Mouse (Mus musculus) right cerebral cortex, postnatal 10 days (tissue): ENCODE measurements at regions not wholly inside any gene's neighbourhood (a gene's known extent, or its start where the extent isn't known, plus 50 kb on each side); places are given as distances from the start of the nearest gene placed in this dataset.
A peak's percentile ranks its signal among the peaks of the same experiment; 100 is the strongest.

Source experiments
- DNase-seq, 2 experiments: peaks; one replicate each; pipeline ENCODE4 v3.0.0; 2021; ENCODE audit warnings: low spot score in 2 of 2

DNA sequence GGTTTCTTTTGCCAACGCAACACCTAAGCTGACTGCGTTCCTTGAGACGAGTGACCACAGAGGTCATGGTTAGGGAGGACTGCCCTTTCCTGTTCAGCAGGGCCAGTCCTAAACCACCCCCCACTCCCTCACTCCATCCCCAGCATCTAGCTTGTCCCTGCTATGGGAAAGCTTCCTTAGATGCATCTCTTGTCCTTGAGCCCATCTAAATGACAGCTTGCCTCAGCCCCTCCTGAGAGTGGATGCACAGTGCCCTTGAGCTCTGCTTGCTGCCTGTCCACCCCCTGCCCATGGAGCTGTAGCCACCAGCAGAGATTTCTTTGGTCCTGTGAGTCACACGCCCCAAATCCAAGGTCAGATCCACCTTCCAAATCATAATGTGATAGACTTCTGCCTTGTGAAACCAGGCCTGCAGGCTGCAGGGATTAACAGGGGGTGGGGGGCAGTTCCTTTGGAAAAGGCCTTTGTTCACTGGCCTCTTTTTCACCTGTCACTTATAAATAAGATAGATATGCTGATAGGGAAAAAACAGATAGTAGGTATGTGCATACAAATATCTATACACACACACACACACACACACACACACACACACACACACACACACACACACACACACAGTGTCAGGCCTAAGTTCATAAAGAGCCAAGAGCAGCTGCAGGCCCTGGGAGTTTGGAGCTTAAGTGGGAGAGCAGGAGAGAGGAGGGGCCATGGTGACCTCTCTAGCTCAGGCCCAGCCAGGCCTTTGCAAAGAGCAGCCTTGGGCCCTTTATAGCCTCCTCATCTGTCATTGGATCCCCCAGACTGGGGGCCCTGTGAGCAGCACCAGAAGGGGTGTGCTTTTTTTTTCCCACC, 56.4 kb upstream of the Adra2c start:
- DNase-seq, result no peak

DNA sequence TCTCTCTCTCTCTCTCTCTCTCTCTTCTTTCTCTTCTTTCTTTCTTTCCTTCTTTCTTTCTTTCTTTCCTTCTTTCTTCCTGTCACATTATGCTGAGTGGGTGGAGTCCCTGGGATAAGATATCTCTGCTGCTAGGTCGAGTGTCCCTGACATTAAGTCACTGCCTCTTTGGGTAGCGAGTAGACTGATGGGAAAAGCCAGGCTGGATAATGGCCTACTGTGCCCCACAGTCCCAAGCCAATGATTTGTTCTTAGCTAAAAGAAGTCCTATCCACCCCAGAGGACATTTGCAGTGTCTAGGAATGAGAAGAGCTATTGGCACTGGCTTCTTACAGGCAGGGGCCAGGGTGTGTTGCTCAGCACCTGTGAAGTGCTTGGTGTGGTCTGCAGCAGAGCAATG, 61.8 kb upstream of the Adra2c start:
- DNase-seq, result no peak

- peak in 1 of 2 experiments; percentile 35 for DNase-seq
Measured at GRCm38 (mm10) chr5:35215480-35216195, 62.5 kb upstream of the Adra2c start.

GRCm38 (mm10) chr5:35215007-35215406, 63.1 kb upstream of the Adra2c start:
- peak; percentile 34 to 51 for DNase-seq

- DNase-seq, result no peak
Measured at GRCm38 (mm10) chr5:35209348-35209747, 68.8 kb upstream of the Adra2c start.

DNA sequence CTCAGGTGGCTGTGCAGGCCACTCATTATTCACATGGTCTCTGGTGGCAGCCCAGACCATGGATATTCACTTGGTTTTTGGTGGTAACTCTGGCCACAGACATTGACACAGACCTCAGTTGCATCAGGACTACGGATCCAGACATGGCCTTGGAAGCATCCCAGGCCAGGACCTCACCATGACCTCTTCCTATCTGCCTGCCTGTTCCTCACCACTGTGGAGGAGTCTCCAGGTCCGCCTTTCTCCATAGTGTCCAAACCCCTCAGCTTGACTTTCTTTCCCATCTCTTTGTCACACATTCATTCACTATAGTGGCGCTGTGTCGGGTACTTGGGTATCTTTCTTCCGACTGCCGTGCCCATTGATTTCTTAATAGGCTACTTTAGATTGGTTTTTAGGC, 74.1 kb upstream of the Adra2c start:
- no peak for DNase-seq

- DNase-seq, result no peak
Measured at GRCm38 (mm10) chr5:35198468-35198867, 79.7 kb upstream of the Adra2c start.

DNA sequence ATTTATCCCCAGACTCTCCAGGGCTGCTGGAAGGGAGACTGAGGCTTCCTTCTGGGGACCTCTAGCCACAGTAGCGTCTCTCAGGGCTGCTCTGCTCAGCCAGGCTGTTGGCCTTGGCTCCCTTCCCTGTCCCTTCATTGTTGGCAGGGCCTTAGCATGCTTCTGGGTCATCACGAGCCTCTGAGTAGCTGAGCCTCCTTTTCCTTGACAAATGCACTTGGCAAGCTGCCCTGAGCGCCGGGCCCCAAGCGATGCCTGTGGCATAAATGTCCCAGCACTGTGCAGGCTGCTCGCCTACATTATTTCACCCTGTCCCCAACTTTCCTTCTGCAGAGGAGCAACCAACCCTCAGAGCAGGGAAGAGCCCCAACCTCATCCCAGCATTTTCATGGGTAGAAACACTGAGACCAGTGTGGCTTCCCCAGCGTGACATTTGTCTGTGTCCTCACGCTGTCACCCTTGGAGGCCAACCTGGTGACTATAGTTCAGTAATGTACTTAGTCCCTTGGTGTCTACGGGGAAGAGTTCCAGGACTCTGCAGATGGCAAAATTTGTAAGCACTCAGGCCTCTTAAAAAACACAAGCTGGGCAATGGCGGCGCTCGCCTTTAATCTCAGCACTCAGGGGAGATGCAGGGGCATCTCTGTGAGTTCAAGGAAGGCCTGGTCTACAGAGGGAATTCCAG, 83.7 kb upstream of the Lrpap1 start:
- peak; percentile 90 for DNase-seq

DNA sequence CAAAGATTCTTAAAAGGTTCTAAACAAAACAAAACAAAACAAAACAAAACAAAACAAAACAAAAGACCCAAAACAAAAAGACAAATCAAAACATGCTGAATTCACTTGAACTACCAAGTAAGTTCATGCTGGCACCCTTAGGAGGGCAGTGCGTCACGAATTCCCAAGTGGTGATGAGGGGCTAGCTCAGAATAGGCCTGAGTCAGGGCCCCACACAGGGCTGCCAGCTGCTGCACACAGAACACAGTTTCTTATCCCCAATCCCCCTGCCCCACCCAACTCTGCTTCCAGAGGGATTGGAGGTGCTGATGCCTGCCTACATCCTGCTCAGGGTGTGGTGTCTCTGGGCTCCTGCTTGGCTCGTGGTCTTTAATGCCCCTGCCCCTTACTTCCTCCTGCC, 80.3 kb upstream of the Lrpap1 start:
- DNase-seq, result no peak

DNA sequence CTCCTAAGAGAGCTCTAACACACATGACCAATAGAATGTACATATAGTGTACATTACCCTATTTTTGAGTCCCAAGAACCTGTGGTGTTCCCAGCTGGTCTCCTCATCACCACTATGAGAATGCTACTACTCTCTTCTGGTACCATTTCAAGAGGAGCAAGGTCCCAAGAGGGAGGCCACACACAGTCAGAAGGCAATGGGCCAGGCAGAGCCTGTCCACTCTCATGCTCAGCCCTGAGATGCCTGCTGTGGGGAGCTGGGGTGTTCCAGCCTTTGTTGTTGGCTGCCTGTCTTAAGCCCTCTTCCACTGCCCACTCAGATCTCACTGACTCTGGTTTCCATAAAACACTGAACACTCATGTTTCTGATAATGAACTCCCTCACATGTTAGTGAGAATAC, 79.7 kb upstream of the Lrpap1 start:
- DNase-seq, result no peak

- DNase-seq, result no peak
Measured at GRCm38 (mm10) chr5:35183418-35183817, 77.9 kb upstream of the Lrpap1 start.

GRCm38 (mm10) chr5:35177332-35177731, 71.8 kb upstream of the Lrpap1 start:
- no peak for DNase-seq

GRCm38 (mm10) chr5:35176112-35176848, 70.7 kb upstream of the Lrpap1 start:
- DNase-seq, result no peak

- DNase-seq, result no peak
Measured at GRCm38 (mm10) chr5:35174318-35174717, 68.8 kb upstream of the Lrpap1 start.

DNA sequence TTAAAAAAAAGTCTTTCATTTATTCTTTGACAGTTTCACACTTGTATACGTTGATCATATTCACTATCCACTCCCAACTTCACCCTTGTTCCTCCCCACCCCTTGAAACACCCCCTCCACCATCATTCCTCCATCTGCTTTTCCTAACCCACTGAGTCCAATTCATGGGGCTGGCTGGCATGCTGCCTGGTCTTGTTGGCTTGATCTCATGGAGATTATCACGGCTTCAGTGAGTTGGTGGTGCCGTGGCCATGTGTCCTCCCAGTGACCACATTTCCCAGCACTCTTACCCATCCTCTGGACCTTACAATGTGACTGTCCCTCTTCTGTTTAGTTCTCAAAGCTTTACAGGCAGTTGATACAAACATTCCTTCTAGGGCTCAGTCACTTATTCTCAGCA, 65.8 kb upstream of the Lrpap1 start:
- DNase-seq, result no peak

DNA sequence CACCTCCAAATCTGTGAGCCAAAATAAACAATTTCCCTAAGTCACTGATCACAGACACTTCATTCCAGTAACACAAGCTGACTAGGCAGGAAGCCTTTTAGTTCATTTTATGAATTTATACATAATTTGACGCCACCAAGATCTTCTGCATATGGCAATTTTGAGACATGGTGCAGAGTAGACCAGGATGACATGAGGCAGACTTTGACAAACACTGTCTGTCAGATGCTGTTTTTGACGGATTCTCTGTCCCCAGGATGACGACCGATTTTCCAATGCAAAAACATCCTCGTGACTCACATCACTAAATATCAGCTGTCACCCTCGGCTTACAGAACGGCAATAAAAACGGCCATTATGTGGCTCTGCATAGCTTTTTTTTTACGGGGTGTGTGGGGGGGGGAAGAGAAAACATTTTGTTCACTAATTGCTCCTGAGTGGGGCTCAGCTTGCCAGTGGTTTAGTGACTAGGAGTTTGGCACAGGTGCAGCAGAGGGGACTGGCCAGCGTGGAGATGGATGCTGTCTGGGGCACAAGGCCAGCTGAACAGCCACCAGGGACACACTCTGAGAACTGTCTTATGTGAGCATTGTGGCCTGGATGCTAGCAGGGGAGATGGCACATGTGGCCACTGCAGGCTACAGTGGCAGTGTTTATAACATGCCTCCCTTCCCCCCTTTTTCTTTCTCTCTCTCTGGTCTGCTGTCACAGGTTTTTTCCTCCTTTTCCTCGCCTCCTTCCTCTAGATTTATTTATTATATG, 65.0 kb upstream of the Lrpap1 start:
- no peak for DNase-seq

DNA sequence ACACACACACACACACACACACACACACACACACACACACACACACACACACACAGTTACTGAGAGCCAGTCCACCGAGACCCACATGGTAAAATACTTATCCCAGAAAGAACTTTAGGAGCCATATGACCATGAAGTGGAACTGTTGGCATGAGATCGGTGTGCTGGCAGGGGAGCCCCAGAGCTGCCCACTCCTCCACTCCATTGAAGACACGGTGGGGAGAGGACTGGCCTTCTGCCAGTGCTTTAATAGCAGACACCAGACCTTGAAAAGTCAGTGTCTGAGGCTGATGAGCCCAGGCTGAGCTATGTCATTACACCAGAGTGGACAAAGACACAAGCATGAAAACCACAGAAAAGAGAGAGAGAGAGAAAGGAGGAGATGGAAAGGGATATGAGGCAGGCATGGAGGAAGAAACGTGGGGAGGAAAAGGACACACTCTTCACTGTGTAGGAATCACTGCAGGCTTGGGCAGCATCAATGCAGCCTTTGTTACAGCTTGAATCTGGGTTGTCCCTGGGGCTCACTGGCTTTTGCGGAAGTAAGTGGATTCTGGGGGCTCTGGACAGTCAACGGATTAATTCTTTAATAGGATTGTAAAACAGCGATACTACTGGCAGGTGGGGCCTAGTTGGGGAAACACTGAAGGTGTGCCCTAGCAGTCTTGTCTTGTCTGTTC, 64.2 kb upstream of the Lrpap1 start:
- no peak for DNase-seq

DNA sequence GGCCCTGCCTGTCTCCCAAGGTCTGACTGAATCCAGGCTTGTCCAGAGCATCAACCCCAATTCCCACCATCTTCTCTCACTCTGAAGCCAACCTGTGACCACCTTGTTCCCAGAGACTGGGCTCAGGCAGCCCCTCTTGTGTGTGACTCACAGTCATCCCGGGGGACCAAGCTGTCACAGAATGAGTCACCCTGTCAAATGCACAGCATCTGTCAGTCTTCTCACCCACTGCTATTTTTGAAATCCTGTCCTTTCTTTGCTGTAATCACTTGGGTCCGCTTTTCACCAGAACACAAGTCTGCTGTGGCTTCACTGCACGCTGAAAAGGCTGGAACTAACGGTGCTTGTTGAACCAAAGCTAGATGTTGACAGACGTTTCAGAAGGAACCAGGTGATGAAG, 63.3 kb upstream of the Lrpap1 start:
- no peak for DNase-seq

DNA sequence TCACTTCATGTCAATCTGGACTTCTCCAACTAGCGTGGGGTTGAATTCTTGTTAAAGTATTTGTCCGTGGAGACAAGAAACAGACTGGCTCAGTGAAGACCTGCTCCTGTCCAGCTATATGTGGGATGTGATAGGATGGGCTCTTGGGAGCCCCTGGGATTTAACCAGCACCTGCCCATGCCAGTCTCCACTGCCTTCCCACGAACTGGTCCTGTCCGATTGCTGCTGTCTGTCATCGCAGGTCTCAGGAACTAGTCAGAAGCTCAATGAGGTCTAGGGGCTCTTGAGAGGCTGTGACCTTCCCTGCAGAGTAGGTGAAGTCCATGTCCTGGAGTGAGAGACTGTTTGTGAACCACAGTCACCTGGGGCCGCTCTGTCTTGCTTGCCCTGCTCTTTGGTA, 62.8 kb upstream of the Lrpap1 start:
- no peak for DNase-seq

DNA sequence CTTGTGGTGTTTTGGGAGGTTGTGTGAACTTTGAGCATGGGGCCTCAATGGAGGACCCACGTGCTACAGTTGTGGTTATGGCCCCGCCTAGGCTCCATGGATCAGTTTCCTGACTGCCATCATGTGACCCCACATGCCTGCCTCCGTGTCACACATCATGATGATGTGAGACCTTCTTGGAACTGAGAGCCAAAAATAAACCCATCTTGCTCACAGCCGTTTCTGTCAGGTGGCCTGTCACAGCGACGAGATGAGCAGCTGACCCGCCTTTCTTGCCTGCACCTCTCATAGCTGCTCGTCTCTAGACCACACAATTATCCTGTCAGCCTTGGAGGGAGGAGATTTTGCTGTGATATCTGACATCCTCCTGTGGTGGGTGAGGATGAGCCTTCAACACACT, 60.4 kb upstream of the Lrpap1 start:
- DNase-seq, result no peak

DNA sequence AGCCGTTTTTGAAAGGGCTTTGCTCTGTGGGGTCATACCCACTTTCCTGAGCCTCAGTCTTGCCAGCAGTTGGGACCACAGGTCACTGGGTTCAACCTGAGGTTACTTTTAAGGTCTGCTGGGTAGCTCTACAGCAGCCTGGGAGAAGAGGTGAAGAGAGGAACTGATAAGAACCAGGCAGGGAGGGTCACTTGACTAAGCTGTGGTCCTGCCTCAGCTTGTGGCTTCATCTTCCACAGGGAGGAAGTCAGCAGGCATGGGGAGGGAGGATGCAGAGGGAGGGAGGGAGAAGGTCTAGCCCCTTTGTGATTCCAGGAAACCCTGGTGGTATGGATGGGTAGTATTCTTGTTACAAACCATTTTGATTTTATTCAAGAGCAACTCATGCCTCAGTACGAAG, 59.9 kb upstream of the Lrpap1 start:
- no peak for DNase-seq
